Mouse (Mus musculus) yolk sac, embryonic 10.5 days (tissue): ENCODE results near the gene Lrrc36.

Source experiments
- DNase-seq: peaks from one replicate; pipeline ENCODE4 v3.0.0-alpha.2; 2017; ENCODE audit warnings: low spot score

Lrrc36 gene

GRCm38 (mm10) chr8:105483212-105484029 lies 70.0 kb downstream of the Lrrc36 start:
- DNase-seq = no peak

DNA sequence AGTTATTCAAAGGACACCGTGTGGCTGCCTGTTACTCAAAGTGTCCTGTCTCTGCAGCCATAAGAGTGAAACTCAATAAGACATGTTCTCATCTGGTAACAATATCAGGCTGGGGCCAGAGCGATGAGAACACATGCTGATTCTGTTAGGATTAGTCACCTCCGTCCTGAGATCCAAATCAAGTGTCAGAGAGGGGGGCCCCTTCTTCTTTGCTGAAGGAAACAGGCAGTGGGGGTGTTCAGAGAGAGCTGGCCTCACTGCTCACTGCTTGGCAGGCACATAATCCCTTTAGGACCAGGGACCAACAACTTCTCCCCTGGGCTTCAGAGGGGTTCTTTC lies 70.6 kb downstream of the Lrrc36 start:
- no peak for DNase-seq

GRCm38 (mm10) chr8:105484392-105484791 lies 71.0 kb downstream of the Lrrc36 start:
- peak; percentile 74 for DNase-seq

DNA sequence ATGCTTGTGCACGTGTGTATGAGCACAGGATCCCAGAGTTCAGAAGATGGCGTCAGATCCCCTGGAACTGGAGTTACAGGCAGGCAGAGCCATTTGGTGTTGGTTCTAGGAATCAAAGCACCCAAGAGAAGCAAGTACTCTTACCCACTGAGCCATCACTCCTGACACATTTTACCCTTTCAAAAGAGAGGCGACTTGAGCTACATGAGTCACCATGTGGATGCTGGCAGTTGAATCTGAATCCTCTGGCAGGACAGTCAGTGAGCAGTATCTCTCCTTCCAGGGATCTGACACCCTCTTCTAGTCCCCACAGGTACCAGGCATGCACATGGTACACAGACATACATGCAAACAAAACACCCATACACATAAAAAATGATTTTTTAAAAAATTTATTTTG lies 74.7 kb downstream of the Lrrc36 start:
- no peak for DNase-seq

DNA sequence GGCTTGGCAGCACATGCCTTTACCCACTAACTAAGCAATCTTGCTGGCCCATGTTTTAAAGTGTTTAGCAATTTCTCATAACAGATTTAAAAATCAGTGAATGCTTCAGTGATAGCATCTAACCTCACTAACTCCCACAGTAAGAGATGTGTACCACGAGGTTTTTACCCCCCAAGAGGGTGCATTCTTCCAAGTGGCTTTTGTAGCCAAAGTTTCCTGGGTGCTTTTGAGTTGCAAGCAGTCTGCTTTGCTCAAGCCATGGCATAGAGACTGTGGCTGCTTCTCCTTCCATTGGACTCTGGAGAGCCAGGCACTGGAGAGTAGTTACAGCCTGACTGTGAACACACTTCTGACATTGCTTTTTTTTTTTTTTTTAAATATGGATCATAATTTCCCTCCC lies 75.9 kb downstream of the Lrrc36 start:
- DNase-seq = no peak

DNA sequence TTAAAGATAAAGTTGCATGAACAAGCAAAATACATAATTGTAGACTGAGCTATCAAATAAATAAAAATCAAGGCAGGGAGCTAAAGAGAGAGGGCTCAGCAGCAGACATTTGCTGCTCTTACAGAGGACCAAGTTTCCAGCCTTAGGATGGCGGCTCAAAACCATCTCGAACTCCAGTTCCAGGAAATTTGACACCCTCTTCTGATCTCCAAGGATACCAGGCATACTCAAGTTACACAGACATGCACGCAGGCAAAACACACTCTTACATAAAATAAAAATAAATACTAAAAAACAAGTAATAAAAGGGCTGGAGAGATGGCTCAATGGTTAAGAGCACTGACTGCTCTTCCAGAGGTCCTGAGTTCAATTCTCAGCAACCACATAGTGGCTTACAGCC lies 80.1 kb downstream of the Lrrc36 start:
- DNase-seq = no peak

DNA sequence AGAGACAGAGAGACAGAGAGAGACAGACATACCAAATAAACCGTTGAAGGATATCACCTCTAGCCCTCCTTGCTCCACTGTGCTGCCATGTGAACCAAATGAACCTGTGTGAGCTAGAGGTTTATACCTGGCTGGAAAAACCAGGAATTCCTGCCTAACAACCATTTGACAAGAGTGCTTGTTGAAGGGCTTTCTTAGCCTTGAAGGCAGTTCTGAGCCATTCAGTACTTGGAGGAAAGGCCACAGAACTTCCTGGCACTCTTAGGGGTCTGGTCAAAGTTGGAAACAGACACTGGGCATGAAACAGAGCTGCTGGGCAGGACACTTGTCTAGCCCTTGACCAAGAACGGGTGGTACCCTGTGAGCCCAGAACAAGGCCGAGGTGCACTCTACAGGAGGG lies 81.2 kb downstream of the Lrrc36 start:
- no peak for DNase-seq

DNA sequence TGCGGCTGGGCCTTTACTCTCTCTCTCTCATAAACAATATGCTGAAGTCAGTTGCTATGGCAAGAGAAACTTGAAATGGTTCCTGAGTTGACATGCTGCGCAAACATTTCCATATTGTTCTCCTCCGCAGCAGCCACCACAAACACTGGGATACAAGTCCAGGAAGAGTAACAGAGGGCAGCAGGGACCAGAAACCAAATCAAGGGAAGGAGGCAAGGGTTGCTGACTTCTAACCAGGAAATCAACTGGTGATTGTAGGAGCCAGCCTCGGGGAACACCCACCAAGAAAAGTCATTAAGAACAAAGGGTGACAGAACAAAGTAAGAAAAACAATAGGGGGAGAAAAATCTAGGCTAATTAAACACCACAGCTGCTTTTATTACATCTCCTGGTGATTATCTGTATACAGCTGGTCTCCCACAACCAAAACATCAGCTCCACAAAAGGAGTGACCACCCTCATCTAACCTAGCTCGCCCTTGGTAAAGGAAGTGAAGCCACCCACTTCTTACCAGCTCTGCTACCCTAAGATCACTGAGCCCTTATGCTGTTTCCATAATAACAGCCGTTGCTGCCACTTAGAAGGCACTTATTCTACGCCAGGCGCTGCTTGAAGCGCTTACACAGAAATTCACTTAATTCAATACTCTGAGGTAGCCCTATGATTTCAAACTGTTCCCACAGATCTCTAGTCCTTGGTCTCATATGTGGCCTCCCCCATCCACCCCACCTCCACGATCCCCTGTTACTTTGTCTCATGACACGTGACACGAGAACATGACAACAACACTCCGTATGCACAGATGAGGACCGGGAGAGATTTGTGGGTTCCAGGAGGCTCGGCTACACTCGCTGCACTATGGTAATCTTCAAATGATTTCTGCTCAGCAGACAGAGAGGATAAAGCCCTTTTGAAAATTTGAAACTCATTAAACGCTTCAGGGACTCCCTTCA lies 82.3 kb downstream of the Lrrc36 start:
- no peak for DNase-seq

GRCm38 (mm10) chr8:105496439-105497180 lies 83.2 kb downstream of the Lrrc36 start, which contains the start of gene Zdhhc1:
Gene Zdhhc1, minus strand, starts transcription at chr8:105496902.
- peak; percentile 80 for DNase-seq

GRCm38 (mm10) chr8:105499787-105500186 lies 86.4 kb downstream of the Lrrc36 start:
- no peak for DNase-seq

GRCm38 (mm10) chr8:105504617-105505016 lies 91.2 kb downstream of the Lrrc36 start:
- no peak for DNase-seq

DNA sequence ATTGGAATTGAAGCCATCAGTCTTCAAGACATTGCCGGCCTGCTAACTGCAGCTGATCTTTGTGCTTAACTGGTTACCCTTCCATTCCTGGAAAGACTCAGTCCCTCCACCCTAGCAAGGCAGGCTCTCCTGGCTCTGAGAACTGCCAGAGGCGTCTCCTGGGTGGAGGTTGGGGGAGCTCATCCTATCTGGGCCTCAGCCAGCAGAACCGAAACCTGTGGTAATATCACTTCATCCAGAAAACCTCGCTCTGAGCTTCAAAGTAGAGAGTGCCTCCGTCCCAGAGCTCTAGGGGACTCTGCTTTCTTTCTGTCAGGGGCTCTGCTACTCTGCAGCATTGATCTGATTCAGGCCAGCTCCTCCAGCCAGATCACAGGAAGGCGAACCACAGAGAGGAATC lies 93.6 kb downstream of the Lrrc36 start:
- DNase-seq = no peak

GRCm38 (mm10) chr8:105508758-105509157 lies 95.4 kb downstream of the Lrrc36 start:
- no peak for DNase-seq

DNA sequence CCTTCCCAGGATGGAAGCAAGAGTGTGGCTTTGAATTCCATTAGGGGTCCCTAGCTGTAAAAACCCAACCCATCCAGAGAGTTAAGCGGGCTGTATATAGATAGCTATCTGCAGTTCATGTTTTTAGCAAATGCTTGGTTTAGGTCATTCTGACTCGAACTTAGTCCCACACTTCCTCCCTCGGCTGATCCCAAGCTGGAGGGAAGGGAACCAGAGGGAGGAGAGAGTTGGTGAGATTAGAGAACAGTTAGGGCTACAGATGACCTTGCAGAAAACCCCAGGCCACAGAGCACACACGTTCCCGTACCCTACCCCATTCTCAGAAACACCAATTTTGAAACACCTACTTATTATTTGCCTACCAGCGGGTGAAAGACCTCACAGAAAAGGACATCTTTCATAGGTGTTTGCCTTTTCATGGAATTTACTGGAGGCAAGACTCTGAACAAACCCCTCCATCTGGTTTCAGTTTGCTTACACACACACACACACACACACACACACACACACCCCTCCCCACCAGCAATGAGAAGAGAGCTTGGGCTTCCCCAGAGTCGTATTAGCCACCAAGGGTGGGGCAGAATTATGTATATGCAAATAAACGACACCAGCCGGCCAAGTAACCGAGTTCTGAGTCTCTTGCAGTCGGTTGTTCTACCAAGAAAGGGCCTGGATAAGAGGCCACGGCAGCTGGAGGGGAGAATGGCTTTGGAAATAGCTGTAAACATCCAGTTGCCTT lies 96.8 kb downstream of the Lrrc36 start:
- no peak for DNase-seq
